Mouse (Mus musculus) embryo, embryonic 9.5 days (tissue): ENCODE data around the gene Xirp2.
"Not testable (repeated sequence)": the region's sequence is repeated elsewhere in the genome, so short reads cannot be mapped to it uniquely, and the experiment has no call there.

Experiments
- DNase-seq: peaks from one replicate; pipeline ENCODE4 v3.0.0-alpha.2; 2017; ENCODE audit errors: extremely low spot score

Gene Xirp2

DNA sequence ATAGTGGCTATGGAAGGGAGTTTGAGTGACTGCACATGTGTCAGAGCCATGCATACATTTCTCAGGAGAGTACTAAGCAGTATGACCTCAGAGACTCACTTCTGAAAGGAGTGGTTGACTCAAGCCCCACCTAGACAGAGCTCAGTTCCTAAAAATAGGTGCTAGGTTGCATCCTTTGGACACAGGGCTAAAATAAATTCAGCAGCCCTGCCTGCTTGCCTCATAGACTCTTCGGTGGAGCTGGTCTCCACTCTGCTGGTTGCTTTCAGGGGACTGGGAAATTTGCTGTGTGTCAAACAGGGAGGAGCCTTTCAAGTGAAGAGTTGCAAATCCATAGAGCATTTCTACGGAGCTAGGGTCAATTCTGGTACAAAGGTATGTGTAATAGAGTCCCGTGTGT, at the start of gene Xirp2:
Gene Xirp2, plus strand, starts transcription at position 223 of the 400 bp plus-strand sequence.
- no peak for DNase-seq

- DNase-seq, result not testable (repeated sequence)
Measured at GRCm38 (mm10) chr2:67413425-67413824, 32.4 kb upstream of the Xirp2 start, which contains the start of gene Gm21830. TSS of gene Gm21830 (plus strand) at chr2:67413725.

DNA sequence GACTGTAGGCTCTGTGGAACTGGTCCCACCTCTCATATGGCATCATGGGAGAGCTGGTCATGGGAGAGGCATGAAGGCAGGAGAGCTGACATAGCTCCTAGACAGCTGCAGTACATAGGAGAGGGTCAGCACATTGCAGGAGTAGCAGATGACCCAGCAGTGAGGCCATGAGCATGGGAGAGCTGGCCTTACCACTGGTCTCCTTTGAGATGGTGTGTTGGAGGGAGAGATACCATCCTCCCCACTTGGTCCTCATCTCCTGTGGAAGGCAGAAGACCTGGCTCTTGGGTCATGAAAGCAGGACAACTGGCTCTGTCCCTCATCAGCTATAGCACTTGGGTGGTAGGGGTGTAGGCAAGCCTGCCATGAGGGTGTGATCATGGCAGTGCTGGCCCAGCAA, 24.9 kb upstream of the Xirp2 start:
- no peak for DNase-seq

DNA sequence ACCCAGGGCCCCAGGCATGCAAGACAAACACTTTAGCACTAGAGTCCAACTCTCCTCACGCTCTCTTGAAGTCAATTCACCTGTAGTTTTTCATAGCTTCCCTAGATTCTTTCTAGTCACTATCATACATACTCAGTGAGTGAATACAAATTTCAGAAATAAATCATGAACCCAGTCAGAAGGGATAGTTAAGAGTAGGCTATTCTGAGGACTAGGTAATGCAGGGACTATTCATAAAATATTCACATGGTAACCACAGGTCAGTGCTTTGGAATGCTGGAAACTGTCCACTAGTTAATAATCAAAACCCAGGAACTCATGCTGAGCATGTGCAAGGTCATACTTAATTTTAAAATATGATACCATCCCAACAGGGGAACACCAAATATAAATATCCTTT, 23.0 kb upstream of the Xirp2 start:
- no peak for DNase-seq

GRCm38 (mm10) chr2:67433081-67433480, 12.7 kb upstream of the Xirp2 start, which contains the start of gene Gm26727:
TSS of gene Gm26727 (minus strand) at chr2:67433181.
- DNase-seq, result no peak

- no peak for DNase-seq
Measured at GRCm38 (mm10) chr2:67438309-67438708, 7.5 kb upstream of the Xirp2 start.

DNA sequence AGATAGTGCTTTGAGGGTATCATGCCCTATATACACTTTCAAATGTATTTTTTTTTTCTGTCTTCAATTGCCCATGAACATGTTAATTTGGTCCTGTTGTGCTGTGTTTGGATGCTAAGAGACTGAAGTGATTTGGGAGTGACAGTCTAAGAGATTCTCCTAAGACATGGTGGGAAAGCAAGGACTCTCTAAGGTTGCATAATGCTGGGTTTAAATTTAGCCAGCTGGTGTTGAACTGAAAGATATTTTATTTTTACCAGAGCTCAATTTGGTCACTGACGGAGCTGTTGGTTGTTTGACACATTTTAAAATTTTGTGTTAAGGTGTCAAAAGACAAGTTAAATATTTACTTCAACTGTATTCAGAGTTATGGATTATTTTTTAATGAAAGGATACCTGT, 970 bp downstream of the Xirp2 start:
- no peak for DNase-seq

GRCm38 (mm10) chr2:67447206-67447605, 1.4 kb downstream of the Xirp2 start:
- DNase-seq, result no peak

DNA sequence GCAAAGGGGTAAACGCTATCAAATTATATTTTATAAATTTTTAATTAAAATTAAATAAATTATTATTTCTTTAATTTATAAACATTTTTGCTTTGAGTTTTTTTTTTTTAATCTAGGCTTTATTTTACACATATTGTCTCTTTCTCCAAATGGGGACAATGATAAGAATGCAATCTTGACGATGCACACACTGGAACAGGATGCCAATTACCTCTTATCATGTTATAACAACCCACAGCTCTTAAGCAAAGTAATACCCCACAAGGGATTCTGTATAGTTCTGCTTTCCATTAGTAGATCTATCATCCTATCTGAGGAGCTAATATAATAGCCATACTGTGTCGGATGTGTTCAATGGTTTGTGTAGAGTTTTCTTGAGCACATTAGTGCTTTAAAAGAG, 15.1 kb downstream of the Xirp2 start:
- no peak for DNase-seq

DNA sequence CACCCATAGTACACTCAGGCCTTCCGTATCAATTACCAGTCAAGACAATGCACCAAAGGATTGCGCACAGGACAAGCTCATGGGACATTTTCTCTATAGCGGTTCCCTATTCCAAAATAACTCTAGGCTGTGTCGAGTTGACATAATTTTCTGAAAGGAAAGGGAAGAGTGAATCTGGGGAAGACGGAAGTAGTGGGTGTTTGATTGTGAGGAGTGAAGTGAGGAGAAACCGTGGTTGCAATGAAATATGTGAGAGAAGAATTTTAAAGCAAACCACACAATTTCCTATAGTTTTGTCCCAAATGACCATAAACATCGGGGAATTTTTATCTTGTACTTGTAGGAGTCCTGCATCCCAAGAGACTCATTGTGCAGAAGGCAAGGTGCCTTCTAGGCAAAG, 21.2 kb downstream of the Xirp2 start:
- no peak for DNase-seq

DNA sequence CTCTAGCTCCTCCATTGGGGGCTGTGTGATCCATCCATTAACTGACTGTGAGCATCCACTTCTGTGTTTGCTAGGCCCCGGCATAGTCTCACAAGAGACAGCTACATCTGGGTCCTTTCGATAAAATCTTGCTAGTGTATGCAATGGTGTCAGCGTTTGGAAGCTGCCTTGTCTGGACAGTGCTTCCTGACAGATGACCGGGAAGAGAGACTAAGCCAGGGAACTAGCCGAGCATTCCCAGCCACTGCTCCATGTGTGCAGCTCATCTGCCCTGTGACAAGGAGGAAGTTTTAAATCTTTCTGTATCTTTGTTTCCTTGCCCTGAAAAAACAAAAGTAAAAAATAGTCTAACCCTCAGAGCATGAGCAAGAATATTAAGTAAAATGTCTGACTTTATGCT, 24.2 kb downstream of the Xirp2 start:
- DNase-seq, result not testable (repeated sequence)

DNA sequence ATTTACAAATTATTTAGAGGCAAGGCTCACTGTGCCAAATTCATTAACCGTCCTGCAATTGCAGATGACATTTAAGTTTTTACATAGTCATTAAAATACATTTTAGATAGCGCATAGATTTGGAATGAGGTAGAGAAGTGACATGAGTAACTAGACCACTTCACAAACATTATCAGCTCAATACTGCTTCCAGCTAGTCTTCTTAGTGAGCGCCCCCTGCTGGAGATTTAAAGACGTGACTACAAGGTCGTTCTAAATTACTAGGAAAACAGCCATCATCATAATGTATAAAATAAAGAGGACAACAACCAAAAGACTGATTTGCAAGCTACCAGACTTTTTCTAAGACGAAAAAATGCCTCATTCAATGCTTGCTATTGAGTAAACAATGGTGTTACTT, 32.0 kb downstream of the Xirp2 start:
- peak; percentile 31 for DNase-seq

DNA sequence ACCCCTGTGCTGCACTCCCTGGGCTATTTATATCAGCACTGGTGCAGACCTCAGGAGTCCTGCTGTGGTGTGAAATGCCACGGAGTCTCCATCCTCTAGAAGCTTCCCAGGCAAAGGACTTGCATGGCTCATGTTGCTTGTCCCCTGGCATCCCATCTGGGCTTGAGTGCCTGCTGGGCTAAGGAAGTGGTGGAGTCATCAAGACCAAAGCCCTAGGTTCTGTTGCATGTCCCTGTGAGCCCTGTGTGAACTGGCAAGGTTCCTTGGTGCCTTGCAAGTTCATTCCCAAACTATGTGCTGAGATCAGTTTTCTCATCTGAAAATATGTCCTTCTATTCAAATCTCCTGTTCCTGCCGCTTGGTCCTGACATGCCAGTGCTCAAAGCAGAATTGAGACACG, 35.2 kb downstream of the Xirp2 start:
- no peak for DNase-seq

DNA sequence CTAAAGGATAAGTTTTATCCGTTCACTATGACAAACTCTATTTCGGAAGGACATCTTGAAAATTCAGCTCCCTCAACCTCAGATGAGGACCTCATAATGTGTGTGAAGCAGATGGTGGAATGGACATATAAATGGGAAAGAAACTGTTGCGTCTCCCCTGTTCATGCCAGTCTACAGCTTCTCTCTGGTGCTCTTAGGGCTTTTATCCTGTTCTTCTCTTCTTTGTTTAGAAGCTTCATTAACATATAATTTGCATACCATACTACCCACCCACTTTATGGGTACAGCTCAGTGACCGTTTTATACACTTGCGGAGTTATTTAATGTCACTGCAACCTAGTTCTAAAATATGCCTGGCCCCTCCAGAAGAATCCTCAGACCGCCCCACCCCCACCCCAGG, 40.9 kb downstream of the Xirp2 start:
- DNase-seq, result no peak

DNA sequence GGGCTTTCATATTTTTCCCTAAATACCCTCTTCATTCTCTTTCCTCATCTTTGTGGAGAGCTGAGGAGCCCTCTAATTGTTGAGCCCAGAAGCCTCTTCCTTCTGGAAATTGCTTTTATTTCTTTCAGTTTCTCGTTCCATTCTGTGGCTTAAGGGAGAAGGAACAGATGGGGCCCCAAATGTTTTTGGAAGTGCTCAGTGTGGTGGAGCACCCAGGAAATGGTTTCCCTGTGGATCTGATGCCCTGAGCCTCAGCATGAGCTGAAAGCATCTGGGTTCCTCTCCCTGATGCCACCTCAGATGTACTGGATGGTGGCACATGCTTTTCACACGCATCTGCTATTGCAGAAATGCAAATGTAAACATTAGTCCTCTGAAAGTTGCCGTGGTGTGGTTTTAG, 41.4 kb downstream of the Xirp2 start:
- no peak for DNase-seq

GRCm38 (mm10) chr2:67488465-67489127, 42.8 kb downstream of the Xirp2 start:
- peak; percentile 20 for DNase-seq

DNA sequence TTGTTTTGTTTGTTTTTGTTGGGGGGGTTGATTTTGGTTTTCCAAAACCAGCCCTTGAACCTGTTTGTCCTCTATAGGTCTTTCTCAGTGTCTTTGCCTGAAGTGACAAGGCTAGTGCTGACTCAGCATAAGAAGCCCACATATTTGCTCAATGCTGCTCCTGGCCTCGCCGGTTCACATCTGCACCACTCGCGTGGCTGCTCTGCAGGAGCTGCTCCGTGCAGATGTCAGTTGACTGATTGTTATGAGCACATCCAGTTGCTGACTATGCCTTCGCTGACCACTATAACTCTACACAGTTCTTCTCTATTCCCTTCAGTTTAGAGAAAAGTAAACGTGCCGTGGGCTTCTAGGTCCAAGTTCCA, 43.3 kb downstream of the Xirp2 start:
- DNase-seq, result no peak

DNA sequence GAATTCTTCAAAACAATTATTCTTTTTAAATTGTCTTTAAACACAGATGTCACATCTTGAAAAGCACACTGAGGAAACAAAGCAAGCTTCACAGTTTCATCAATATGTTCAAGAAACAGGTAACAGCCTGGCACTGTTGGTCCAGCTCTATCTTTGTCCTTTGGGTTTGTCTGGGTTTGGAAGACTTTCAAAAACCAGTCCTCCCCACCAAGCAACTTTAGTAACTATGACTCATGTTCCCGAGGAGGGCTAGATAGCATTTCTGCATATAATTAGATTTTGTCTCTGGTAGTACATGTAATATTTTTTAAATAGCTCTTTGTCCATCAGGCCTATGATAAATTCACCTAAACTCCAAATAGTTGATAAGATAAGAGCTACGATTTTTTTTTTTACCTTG, 59.7 kb downstream of the Xirp2 start:
- DNase-seq, result no peak

DNA sequence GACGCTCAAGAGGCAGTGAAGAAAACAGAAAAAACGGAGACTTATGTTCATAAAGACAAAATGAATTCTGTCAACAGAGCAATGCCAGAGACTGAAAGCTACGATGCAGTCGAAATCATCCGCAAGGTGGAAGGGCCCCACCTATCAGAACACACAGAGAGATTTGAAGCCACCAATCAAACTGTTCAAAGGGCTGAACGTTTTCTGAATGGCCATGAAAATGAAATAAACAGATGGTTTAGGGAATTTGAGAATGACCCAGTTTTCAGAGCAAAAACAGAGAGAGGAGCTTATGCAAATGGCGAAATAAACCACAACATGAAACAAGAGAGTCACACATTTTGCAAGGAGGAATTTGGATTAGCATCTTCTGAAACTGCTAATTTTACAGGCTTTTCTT, 70.6 kb downstream of the Xirp2 start:
- no peak for DNase-seq

DNA sequence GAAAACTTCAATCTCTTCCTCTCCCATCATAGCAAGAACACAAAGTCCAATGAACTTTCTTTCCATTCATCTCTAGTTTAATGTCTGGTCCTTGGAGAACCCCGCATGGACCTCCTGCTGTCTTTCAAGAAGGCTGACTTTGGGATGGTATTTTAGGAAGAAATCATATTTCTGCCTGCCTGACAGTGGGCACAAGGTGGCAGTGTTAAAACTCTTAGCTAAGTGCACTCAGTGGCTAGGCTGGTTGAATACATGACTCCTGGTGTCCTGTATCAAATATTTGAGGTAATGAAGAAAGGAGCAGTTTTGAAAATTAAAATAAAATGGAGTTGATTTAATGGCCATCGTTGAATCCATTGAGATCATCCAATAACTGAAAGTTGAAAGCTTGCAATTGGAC, 89.5 kb downstream of the Xirp2 start:
- no peak for DNase-seq

DNA sequence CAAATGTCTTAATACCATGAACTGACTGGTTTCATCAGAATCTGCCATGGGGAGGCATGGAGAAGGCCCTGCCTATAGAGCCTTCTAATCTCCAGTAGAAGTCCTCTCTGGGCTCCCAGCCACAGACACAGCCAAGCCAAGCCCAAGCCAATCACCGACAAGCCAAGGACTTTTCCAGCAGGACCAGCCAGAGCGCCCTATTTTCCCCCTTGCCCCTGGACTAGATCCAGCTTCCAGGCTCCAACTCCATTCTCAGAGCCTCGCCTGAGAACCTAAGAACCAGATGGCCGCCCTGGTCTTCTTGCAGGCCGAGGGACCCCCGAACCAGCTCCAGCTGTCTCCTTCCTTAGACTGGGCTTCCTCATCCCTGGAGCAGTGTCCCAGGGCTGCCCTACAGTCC, 93.6 kb downstream of the Xirp2 start:
- DNase-seq, result no peak

GRCm38 (mm10) chr2:67541957-67542696, 96.3 kb downstream of the Xirp2 start:
- no peak for DNase-seq

- no peak for DNase-seq
Measured at GRCm38 (mm10) chr2:67544426-67544825, 98.6 kb downstream of the Xirp2 start.
